Mouse (Mus musculus) adrenal gland, postnatal 25 days (tissue): ENCODE measurements around the gene Hsd17b2. TPM values are rescaled to one million over a fixed set of nuclear protein-coding genes. Genes with fewer than 3 reads are reported as not detected.
"Not testable (repeated sequence)": the region's sequence is repeated elsewhere in the genome, so short reads cannot be mapped to it uniquely, and the experiment has no call there.

ENCODE experiments used
- DNase-seq: peaks from one replicate; pipeline ENCODE4 v3.0.0; 2021; ENCODE audit warnings: mixed read lengths
- total RNA-seq: library from RNA; stranded (reverse); gene quantifications from 2 replicates; pipeline ENCODE4 v1.2.3, GENCODE M21; 2021

The Hsd17b2 gene
- total RNA-seq, 1 experiment from 2014 or later = not detected

DNA sequence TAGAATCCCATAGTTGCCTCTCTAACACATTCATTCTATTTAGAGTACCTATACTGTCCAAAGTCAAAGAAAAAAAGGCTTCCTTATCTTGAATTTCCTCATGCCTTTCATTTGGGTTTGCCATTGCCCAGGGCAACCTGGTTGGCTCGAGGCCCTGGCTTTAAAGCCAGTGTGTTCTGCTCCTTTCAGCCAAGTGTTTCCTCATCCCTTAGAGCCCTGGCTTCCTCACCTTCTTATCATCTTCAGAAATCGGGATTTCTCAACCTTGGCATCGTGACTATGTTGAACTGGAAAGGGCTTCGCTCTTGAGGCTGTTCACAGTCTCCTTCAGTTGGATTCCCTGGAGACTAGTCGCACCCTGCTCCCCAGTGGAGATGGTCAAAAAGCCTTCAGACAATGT, 12.9 kb downstream of the Hsd17b2 start:
- no peak for DNase-seq

DNA sequence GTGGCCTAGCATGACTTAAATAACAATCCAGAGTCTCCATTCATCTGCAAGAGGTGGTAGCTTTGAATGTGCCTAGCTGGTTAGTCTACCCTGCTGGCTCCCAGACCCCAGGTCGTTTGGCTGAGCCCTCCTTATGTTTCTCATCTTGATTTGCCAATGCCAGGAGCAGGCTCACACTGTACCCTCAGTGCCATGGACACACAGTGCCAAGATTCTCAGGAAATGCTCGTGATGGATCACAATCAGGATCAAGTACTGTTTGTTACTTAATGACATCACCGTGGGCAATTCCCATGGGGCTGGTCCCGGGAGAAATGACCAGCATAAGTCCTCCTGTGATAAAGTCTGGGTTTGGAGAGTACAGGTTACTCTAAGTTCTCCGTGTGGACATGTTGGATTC, 14.2 kb downstream of the Hsd17b2 start:
- DNase-seq = no peak

DNA sequence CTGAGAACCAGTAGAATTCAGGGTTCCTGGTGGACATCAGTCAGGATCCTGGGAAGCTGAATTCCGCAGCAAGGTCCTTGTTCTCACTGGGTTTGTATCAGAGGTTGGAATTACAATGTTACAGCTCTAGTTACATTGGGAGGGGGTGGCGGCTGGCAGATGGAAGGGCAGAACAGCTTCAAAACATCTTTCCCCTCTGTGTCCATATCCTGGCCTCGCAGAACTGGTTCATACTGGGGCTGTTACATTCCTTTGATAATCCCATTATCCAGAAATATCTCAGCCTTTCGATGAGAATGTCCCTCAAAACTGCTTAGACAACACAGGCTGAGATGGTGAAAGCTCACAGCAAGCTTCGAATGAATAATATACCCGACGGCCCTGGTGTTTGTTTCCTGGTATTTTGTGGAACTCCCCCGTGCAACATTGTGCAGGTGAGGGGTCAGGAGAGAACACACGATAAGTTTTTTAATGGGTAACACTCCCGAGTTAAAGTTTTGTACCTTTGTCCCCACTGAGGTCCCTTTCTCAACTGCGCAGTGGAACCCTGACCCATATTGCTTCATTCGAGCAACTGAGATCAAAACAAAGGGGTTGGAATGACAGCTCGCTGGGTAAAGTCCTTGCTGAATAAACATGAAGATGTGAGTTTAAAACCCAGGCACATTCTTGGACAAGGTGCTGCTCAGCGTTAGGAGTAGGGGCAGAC, 16.6 kb downstream of the Hsd17b2 start:
- no peak for DNase-seq

DNA sequence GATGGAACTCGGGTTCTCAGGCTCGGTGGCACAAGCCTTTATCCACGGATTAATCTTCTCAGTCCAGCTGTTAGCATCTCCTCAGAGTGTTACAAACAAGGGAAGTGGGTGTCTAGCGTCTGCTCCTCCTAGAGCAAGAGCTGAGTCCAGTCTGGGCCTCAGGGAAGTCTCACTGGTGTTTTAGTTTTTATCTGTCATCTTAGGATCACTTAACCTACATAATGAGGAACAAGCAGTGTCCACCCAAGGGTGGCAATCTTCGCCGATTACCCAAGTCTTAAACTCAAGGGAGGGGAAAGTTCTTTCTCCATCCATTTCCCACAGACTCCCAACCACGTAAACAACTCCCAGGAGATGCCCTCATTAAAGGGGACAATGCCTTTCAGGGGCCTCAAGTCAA, 24.8 kb downstream of the Hsd17b2 start:
- no peak for DNase-seq

DNA sequence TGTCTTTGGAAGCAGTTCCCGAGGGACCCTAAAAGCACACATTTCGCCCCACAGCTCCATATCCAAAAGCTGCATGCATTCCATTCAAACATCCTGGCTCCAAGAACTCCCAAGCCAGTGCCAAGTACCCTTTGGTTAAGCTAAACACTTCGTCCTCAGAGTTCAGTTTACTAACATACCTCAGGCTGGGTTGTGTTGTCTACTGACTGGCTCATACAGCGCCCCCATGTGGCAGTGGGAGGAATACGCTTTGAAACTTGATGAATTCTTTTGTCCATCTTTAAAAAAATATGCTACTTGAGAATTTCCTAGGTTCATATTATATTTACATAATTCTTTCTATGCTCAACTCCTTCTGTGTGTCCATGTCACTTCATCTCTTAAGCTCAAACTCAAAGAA, 25.9 kb downstream of the Hsd17b2 start:
- no peak for DNase-seq

DNA sequence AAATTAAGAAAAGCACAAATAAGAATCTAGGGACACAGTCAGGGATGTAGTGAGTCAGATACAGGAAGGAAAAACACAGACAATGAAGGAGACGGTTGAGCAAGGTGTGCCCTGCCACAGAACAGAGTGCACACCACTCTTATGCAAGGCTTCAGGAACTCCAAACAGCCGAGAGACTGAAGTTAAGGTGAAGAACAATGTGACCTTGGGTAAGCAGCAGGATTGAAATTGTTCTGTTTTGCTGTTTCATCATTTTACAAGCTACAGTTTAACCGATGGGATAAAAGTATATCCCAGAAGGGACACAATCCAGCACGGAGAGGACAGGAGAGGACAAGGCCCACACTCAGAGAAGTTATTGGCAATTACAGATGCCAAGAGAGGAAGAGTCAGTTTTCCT, 26.5 kb downstream of the Hsd17b2 start:
- DNase-seq = no peak

DNA sequence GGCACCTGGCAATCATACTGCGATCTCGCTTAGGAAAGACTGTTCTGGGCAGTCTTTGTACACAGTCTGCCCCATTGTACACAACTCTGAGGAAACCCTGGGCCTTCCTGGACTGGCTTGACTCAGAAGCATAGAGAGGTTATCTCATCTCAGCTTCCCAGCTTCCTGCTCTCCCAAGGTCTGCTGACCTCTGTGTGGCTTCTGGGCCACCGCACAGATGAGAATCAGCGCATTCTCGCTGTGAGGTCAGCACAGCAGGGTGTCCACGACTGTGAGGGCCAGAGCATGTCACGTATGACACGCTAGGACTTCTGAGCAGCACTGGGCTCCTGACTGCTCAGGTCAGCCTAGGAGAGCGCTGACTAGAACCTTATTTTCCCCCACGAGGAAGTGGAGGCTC, 29.3 kb downstream of the Hsd17b2 start:
- no peak for DNase-seq

DNA sequence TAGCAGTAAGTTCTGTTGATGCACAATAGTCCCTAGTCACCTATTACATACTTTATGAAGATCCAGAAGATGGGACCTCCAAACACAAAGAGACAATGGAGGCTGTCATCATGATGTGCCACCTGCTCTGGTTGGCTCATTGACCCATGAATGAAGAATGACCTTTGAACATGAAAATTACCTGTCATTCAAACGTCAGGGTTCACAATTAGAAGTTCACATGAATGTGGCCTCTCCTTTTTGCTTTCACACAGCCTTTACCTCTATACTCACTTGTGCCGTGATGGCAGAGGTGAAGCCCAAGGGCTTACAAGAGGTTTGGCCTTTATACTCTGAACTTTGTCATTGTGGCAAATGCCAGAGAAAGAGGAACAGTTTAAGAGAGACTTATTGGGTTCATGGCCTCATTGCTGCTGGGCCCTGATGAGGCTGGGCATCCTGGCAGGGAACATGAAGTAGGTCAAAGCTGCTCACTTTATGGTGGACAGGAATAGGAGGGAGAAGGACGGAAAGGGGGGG, 35.0 kb downstream of the Hsd17b2 start:
- no peak for DNase-seq

DNA sequence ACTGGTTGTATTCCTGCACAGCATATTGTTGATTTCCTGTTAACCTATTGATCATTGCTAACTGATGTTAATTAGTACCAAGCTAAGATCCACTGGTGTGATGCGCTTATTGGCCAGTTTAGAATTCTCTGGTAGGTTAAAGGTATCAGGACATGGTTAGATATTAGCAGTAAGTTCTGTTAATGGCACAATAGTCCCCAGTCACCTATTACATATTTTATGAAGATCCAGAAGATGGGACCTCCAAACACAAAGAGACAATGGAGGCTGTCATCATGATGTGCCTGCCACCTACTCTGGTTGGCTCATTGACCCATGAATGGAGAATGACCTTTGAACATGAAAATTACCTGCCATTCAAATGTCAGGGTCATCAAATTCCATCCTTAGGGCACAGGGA, 36.5 kb downstream of the Hsd17b2 start:
- not testable (repeated sequence) for DNase-seq

DNA sequence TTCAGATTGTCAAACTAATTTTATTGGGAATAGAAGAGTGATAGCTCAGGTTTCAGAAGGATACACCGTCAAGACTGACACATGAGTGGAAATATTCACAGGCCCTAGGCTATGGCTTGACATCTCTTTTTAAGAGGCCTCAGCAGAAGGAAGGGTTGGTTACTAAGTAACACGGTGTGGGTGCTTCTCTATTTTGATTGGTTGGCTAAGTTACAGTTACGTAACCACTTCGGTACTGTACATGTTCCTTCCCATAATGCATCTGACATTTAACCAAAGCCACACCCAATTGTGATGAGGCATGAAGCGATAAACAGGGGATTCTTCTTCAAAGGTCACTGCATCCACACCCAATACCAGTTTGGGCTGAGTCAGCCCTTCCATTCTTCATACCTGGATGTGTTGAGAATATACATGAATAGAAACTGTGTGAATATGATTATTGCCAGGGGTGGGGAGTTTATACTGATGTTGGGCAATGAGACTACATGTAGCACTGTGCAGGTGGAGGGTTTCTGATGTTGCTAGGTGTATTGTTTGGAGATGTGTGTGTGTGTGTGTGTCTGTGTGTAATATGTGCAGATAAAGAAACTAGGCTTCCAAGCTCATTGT, 38.8 kb downstream of the Hsd17b2 start:
- DNase-seq = no peak

DNA sequence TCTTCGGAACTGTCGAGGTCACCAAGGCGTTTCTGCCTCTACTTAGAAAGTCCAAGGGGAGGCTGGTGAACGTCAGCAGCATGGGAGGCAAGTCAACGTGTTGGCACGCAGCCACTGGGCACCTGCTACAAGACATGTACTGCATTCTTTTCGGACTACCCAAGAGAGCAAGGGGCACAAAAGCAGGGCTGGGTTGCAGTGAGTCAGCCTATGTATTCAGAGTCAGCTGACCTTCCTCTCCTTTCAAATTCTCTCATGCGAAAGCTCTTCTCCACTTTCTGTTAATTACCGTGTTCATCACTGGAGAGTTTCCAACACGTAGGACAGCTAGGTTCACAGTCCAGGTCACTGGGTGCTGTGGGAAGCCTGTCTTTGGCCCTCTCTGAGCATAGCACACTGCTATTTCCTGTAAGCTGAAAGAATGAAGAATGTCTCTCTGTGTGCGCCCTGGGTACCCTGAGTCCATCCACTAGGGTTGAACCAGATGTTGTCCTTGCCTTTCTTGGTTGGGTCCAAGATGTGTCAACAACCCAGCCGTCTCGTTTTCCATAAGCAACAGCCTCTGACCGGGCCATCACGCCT, 40.8 kb downstream of the Hsd17b2 start:
- DNase-seq = no peak

DNA sequence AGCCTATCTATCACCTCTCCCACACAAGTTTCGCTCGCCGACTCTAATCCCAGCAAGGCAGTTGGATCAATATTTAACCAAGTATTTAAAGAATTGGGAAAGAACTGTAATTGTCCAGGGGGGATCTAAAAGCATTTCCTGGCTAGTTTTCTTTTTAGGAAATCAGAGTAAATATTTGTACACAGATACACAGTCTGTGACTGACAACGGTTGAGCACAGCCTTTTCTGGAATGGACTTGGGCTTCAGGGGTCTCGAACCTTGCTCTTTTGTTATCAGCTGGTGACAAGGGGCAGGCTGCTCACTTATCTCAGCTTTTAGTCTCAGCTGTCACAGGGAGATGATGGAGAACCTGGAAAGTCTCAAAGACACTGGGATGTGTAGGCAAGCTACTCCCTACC, 44.9 kb downstream of the Hsd17b2 start:
- DNase-seq = no peak

DNA sequence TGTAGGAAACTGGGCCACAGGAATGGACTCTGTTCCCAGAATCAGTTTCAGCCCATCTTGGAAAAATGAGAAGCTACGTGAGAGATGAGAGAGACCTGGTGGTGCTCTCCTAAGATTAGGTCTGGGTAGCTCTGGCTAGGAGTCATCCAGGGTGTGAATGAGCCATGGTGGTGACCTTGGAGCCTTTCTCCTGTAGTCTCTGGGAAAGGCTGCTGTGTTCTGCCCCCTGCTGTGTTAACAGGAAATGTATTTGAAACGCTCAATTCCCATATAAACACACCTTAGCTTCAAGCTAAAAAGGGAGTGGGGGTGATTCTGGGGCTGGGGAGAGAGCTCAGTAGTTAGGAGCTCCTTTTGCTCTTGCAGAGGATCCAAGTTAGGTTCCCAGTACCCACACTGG, 45.7 kb downstream of the Hsd17b2 start:
- DNase-seq = no peak

DNA sequence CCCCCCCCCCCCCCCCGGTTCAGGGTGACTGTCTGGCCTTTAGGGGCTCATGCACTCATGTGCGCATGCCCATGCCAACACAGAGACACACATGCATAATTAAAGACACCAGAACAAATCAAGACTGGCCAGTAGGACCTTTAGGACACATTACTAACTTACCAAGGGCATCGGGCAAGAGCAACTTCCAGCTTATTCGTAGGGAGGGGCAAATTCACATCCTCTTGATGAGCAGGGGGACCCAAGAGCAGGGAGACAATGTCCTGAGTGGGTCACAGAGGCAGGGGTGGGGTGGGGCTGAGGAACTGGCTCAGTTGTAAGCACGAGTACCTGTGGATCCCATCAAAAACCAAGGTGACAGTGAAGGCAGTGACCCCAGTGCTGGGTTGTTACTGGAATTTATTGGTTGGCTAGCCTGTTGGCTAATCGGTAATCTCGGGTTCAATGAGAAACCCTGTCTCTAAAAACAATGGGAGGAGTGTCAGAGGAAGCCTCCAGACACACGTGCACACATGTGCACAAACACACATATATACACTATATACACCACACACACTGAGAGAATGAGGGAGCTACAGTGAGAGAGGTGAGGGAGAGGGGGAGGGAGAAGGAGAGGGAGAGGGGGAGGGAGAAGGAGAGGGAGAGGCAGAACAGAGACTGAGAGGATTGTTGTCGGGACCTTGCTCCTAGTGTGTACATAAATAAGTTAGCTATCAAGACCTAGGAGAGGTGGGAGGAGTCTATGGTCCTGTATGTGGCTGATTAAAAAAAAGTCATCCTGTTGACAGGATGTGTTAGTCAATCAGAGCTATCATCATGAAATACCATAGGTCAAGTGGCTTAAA, 46.4 kb downstream of the Hsd17b2 start:
- no peak for DNase-seq

DNA sequence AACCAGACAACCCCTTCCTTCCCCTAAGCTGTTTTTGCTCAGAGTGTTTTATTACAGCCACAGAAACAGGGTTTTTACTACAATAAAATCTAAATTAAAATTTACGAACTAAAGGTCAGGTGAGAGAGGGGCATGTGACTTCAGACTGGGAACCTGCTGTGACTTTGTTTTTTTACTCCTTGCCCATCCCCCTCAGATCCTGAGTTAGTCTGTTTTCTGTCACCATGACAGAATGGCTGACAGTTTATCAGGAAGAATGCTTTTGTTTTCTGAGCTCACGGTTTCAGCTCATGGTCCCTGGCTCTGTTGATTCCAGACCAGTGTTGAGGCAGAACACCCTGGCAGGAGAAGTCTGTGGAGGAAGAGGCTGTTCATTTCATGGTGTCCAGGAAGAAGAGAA, 47.7 kb downstream of the Hsd17b2 start:
- DNase-seq = no peak

DNA sequence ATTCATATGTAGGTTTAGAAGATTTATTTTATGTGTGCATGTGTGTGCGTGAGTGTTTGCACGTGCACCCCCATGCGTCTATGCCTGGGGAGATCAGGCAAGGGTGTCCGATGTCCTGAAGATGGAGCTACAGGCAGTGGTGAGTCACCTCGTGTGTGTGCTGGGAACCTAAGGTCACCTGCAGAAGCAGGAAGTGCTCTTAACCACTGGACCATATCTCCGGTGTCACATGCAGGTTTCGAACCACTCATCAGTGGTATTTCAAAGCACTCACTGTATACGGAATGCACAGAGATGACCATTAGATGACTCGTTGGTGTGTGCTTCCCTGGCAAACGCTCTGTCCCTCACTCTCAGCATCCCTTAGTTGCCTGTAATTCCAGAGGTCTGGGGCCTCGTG, 56.2 kb downstream of the Hsd17b2 start:
- no peak for DNase-seq

DNA sequence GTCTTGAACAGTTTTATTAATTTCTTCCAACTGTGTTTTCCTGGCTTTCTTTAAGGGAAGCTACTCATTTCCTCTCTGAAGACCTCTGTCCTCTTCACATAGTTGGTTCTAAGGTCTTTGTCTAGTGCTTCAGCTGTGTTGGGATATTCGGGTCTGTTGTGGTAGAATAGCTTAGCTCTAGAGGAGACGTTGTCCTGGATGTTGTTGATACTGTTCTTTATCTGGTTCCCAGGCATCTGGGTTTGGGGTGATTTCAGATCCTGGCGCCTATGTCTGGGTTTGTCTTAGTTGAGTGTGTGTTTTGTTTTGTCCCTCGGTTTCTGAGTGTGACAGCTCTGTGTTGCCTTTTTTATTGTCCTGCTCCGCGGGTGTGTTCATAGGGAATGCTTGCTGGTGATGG, 61.1 kb downstream of the Hsd17b2 start:
- DNase-seq = no peak

DNA sequence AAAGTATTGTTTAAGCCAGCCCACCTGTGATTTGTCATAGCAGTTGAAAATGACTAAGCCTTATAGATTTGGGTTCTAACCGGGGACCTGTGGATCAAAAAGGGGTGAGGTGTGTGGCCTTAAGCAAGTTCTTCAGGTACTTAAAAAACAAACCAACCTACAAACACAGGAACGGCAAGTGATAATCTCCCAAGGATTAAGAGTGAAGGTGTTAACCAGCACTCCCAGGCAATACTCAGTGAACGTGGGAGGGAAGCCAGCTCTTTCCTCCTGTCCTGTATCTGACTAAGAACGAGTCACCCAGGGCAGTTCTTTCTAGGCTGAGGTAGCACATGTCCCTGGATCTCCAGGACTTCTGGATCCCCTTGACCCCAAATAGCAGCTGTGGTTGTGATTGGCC, 62.9 kb downstream of the Hsd17b2 start:
- no peak for DNase-seq

DNA sequence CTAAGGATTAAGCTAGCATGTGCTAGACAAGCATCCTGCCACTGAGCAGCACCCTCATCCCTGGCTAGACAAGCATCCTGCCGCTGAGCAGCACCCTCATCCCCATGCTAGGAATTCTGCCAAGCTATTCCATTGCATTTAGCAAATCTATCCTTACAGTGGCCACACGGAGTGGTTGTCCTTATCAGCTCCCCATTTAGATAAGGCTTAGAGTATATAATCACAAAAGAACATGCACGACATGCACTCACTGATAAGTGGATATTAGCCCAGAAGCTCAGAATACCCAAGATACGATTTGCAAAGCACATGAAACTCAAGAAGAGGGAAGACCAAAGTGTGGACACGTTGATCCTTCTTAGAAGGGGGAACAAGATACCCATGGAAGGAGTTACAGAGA, 64.2 kb downstream of the Hsd17b2 start:
- DNase-seq = no peak

DNA sequence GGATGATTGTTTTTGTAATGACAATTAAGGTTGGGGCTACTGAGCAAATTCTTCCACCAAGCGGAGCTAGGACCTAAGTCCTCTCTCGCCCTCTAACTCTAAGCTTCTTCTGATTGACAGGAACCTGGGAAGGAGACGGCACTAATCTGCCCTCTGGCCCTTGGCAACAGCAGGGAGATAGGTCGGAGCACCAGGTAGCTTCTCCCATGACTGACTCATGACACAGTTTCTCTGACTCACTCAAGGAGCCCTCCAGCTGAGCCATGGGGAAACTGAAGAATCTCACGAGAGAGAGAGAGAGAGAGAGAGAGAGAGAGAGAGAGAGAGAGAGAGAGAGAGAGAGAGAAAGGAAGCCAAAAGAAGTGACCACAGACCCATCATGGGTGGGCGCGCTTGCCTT, 67.3 kb downstream of the Hsd17b2 start:
- DNase-seq = no peak

DNA sequence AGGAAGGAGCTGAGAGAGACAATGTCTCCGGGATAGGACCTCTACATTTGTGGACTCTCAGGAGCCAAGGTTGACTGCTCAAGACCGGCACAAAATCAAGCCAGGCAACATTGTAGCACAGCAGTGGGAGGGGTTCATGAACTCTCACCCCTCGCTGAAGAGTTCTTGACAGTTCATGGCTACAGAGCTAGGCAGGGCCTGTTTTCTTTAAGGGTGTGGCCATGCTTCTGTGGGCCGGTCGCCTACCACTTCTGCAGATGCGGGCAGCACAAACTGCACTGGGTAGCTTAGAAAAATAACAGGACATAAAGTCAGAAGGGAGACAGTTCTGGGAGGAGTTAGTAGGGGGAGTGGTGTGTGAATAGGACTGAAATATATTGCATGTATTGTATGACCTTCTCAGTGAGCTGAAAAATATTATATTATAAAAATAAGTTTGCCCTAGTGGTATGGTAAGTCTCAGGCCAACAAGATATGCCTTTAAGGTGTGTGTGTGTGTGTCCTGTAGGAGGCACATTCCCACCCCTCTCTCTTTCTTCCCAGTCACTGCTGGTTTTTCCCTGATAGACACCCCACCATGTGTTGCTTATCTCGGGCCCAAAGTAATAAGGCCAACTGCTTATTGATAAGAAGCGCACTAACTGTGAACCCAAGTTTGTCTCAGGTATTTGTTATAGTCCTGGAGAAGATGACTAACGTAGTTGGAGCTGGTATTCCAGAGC, 69.6 kb downstream of the Hsd17b2 start:
- DNase-seq = no peak

DNA sequence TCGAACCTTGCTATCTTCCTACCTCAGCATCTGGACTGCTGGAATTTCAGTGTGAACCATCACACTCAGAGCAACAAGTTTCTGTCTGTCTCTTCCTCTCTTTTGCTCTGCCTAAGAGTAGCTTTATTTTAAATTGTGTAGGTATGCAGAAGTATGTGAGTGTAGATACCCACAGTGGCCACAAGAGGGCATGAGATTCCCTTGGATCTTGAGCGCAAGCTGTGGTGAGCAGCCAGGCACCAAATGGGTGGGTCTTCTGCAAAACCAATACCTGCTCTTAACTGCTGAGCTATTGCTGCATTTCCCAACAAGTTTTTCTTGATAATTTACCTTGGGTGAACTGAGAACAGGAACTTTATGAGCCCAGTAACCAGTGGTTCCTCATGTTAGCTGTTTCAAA, 70.4 kb downstream of the Hsd17b2 start:
- DNase-seq = peak; percentile 30
